Comparison of ENCODE assay signal across 16 mouse cellular contexts in genomic region chr12:90061312-90061711, GRCm38 (mm10).
DNase-seq lines count a peak whose midpoint lies in the region; ATAC-seq and TF ChIP-seq lines count a peak whose summit lies in the region.
"Had no signal": no experiment of that assay in that cellular context is flagged by ENCODE, and none has a peak within 500 bp of the region (broad histone marks: within the 10 kb centered on the region; RNA-seq: fewer than 3 reads in every experiment).

No protein-coding gene starts in this region.

- DNase-seq in lung, embryonic 14.5 days = peak; percentile 26
- DNase-seq in lung, postnatal 0 days (ENCODE audit: low spot score) = no peak
- peak; percentile 18 for DNase-seq in fibroblast of lung, adult 2 months (ENCODE audit: low read depth)
- DNase-seq in right cerebral cortex, postnatal 14 days = no peak
- no peak for DNase-seq in adrenal gland, postnatal 25 days
- DNase-seq: cerebellum, adult 2 months; gastrocnemius, postnatal 14 days; kidney, adult 2 months; lung, postnatal 14 days; thymus, postnatal 4 days had no signal

- no peaks in the 10 kb centered on the region for H3K36me3 ChIP-seq in hindbrain, embryonic 13.5 days
- no peaks in the 10 kb centered on the region for H3K36me3 ChIP-seq in hindbrain, embryonic 12.5 days
- no peaks in the 10 kb centered on the region for H3K36me3 ChIP-seq in lung, embryonic 14.5 days (ENCODE audit: insufficient read depth)
- no peaks in the 10 kb centered on the region for H3K36me3 ChIP-seq in lung, postnatal 0 days (ENCODE audit: insufficient read depth, low read length)
- H3K36me3 ChIP-seq in neural tube, embryonic 13.5 days = no peaks in the 10 kb centered on the region
- H3K36me3 ChIP-seq: embryonic facial prominence, embryonic 12.5 days; limb, embryonic 15.5 days had no signal

- ATAC-seq in hindbrain, embryonic 13.5 days (ENCODE audit: low FRiP score) = 0 out of 2 replicates have a peak, but pooled peaks have one; percentile 24
- ATAC-seq in hindbrain, embryonic 12.5 days (ENCODE audit: low FRiP score) = no peak
- ATAC-seq in lung, embryonic 14.5 days (ENCODE audit: insufficient read depth) = peak; percentile 73; the same call in 1 of the 2 replicates
- ATAC-seq in lung, postnatal 0 days = no peak
- ATAC-seq in neural tube, embryonic 13.5 days (ENCODE audit: low read depth) = peak; percentile 47; the same call in 1 of the 2 replicates
- ATAC-seq: forebrain, embryonic 13.5 days had no signal

- TF ChIP-seq CTCF in lung, embryonic 14.5 days (IDR thresholded peaks at IDR 0.05; ENCODE audit: low read depth) = no peak
- TF ChIP-seq CTCF in lung, postnatal 0 days (IDR thresholded peaks at IDR 0.05) = no peak

- 0 out of 2 replicates have a peak, but pooled peaks cover 6% of the 10 kb centered on the region for H3K4me1 ChIP-seq in hindbrain, embryonic 13.5 days (replicated peaks)
- peaks cover 3% of the 10 kb centered on the region; the same call in 1 of the 2 replicates for H3K4me1 ChIP-seq in hindbrain, embryonic 12.5 days
- H3K4me1 ChIP-seq in lung, embryonic 14.5 days (ENCODE audit: insufficient read depth) = 0 out of 2 replicates have a peak, but pooled peaks cover 5% of the 10 kb centered on the region
- no peaks in the 10 kb centered on the region for H3K4me1 ChIP-seq in lung, postnatal 0 days (ENCODE audit: insufficient read depth, low read depth, low read length)
- H3K4me1 ChIP-seq in neural tube, embryonic 13.5 days (replicated peaks) = peaks cover 18% of the 10 kb centered on the region
- H3K4me1 ChIP-seq: limb, embryonic 15.5 days had no signal

- H3K9me3 ChIP-seq in hindbrain, embryonic 13.5 days = no peaks in the 10 kb centered on the region
- H3K9me3 ChIP-seq in hindbrain, embryonic 12.5 days (replicated peaks) = no peaks in the 10 kb centered on the region
- no peaks in the 10 kb centered on the region for H3K9me3 ChIP-seq in lung, embryonic 14.5 days (ENCODE audit: low read depth, low read length)
- H3K9me3 ChIP-seq in lung, postnatal 0 days (ENCODE audit: low read length) = no peaks in the 10 kb centered on the region
- no peaks in the 10 kb centered on the region for H3K9me3 ChIP-seq in neural tube, embryonic 13.5 days
- H3K9me3 ChIP-seq: embryonic facial prominence, embryonic 12.5 days; forebrain, embryonic 13.5 days; limb, embryonic 15.5 days had no signal

- peak overlapping the region; percentile 14; the same call in 1 of the 2 replicates for H3K27ac ChIP-seq in hindbrain, embryonic 13.5 days
- no peak overlapping the region; the same call in 1 of the 2 replicates for H3K27ac ChIP-seq in hindbrain, embryonic 12.5 days
- H3K27ac ChIP-seq in lung, embryonic 14.5 days (ENCODE audit: low read depth) = peak overlapping the region; percentile 13; the same call in 1 of the 2 replicates
- no peak overlapping the region for H3K27ac ChIP-seq in lung, postnatal 0 days (ENCODE audit: low read length)
- H3K27ac ChIP-seq in neural tube, embryonic 13.5 days (replicated peaks) = peak overlapping the region; percentile 56; the same call in 1 of the 2 replicates
- H3K27ac ChIP-seq: embryonic facial prominence, embryonic 12.5 days; forebrain, embryonic 13.5 days; limb, embryonic 15.5 days had no signal

- no peak overlapping the region for H3K9ac ChIP-seq in hindbrain, embryonic 13.5 days
- no peak overlapping the region for H3K9ac ChIP-seq in hindbrain, embryonic 12.5 days
- no peak overlapping the region for H3K9ac ChIP-seq in lung, embryonic 14.5 days
- H3K9ac ChIP-seq in lung, postnatal 0 days (replicated peaks; ENCODE audit: low read depth) = no peak overlapping the region
- no peak overlapping the region for H3K9ac ChIP-seq in neural tube, embryonic 13.5 days
- H3K9ac ChIP-seq: embryonic facial prominence, embryonic 12.5 days; forebrain, embryonic 13.5 days; limb, embryonic 15.5 days had no signal

- WGBS in hindbrain, embryonic 13.5 days = 44% methylated on average over 3 of the region's 3 CpGs
- 63% methylated on average over 3 of the region's 3 CpGs for WGBS in hindbrain, embryonic 12.5 days
- WGBS in lung, embryonic 14.5 days = 28% methylated on average over 3 of the region's 3 CpGs
- 30% methylated on average over 3 of the region's 3 CpGs for WGBS in lung, postnatal 0 days
- 18% methylated on average over 3 of the region's 3 CpGs for WGBS in neural tube, embryonic 13.5 days

- no peak overlapping the region for H3K4me2 ChIP-seq in hindbrain, embryonic 13.5 days
- no peak overlapping the region for H3K4me2 ChIP-seq in hindbrain, embryonic 12.5 days (replicated peaks)
- no peak overlapping the region for H3K4me2 ChIP-seq in lung, embryonic 14.5 days
- H3K4me2 ChIP-seq in lung, postnatal 0 days (replicated peaks; ENCODE audit: low read depth, low read length) = no peak overlapping the region
- H3K4me2 ChIP-seq in neural tube, embryonic 13.5 days = 0 out of 2 replicates have a peak overlapping the region, but pooled peaks have one; percentile 4
- H3K4me2 ChIP-seq: embryonic facial prominence, embryonic 12.5 days; forebrain, embryonic 13.5 days; limb, embryonic 15.5 days had no signal

- H3K27me3 ChIP-seq in hindbrain, embryonic 13.5 days = no peaks in the 10 kb centered on the region
- no peaks in the 10 kb centered on the region for H3K27me3 ChIP-seq in hindbrain, embryonic 12.5 days
- H3K27me3 ChIP-seq in lung, embryonic 14.5 days (ENCODE audit: insufficient read depth, low read length) = no peaks in the 10 kb centered on the region
- H3K27me3 ChIP-seq in lung, postnatal 0 days (replicated peaks; ENCODE audit: insufficient read depth, low read length) = no peaks in the 10 kb centered on the region
- H3K27me3 ChIP-seq in neural tube, embryonic 13.5 days = no peaks in the 10 kb centered on the region
- H3K27me3 ChIP-seq: embryonic facial prominence, embryonic 12.5 days; forebrain, embryonic 13.5 days; limb, embryonic 15.5 days had no signal

- no peak for TF ChIP-seq EP300 in lung, postnatal 0 days (IDR thresholded peaks at IDR 0.05)

- H3K4me3 ChIP-seq in hindbrain, embryonic 13.5 days = no peak overlapping the region
- no peak overlapping the region for H3K4me3 ChIP-seq in hindbrain, embryonic 12.5 days
- no peak overlapping the region for H3K4me3 ChIP-seq in lung, embryonic 14.5 days (ENCODE audit: low read depth, low read length)
- H3K4me3 ChIP-seq in lung, postnatal 0 days (ENCODE audit: low read depth, low read length) = no peak overlapping the region
- no peak overlapping the region for H3K4me3 ChIP-seq in neural tube, embryonic 13.5 days
- H3K4me3 ChIP-seq: embryonic facial prominence, embryonic 12.5 days; forebrain, embryonic 13.5 days; limb, embryonic 15.5 days had no signal

Comparison
In these comparisons a context has a peak if more than half of its experiments do, and no peak if none do; other contexts are left out.
1. ATAC-seq: peak in hindbrain, embryonic 13.5 days (single experiment), lung, embryonic 14.5 days (single experiment) and neural tube, embryonic 13.5 days (single experiment); none in hindbrain, embryonic 12.5 days (single experiment) and lung, postnatal 0 days (single experiment).
2. H3K27ac ChIP-seq: peak in hindbrain, embryonic 13.5 days (single experiment), lung, embryonic 14.5 days (single experiment) and neural tube, embryonic 13.5 days (single experiment); none in hindbrain, embryonic 12.5 days (single experiment) and lung, postnatal 0 days (single experiment).
3. DNase-seq: peak in lung, embryonic 14.5 days (single experiment) and fibroblast of lung, adult 2 months (single experiment); none in lung, postnatal 0 days (single experiment), right cerebral cortex, postnatal 14 days (single experiment) and adrenal gland, postnatal 25 days (single experiment).